Mouse (Mus musculus) erythroblast, embryonic 14.5 days (primary cell): ENCODE measurements around the gene Mrpl48.

Experiments
- GATA1 ChIP-seq: IDR thresholded peaks from 2 replicates; pipeline ENCODE4 v1.6.1; 2012; ENCODE audit warnings: low read length, inconsistent platforms, mixed read lengths
- TAL1 ChIP-seq: IDR thresholded peaks from 3 replicates; pipeline ENCODE4 v1.6.1; 2012; ENCODE audit warnings: low read length, inconsistent platforms, mixed read lengths

- TF ChIP-seq TAL1 = no peak
- no peak for TF ChIP-seq GATA1
Observed at GRCm38 (mm10) chr7:100533503-100533902, 74.6 kb downstream of the Mrpl48 start.
